Mouse (Mus musculus) liver, embryonic 12.5 days (tissue): ENCODE measurements around the gene Ccin. TPM values are rescaled to one million over a fixed set of nuclear protein-coding genes. Genes with fewer than 3 reads are reported as not detected.

Experiments used
- ATAC-seq: fragments of 200-750 bp; cut with Nextera tagmentation; 2 replicates; pipeline ENCODE4 v1.8.0; 2017; ENCODE audit warnings: moderate number of reproducible peaks, mild to moderate bottlenecking, moderate library complexity
- H3K27ac ChIP-seq: fragments of 300-500 bp; sonication (generic); 2 replicates; pipeline ENCODE4 v1.5.1; 2016; ENCODE audit warnings: mild to moderate bottlenecking
- H3K27me3 ChIP-seq: fragments of 300-500 bp; sonication (generic); replicated peaks from 2 replicates; pipeline ENCODE4 v1.6.1; 2016; ENCODE audit warnings: mild to moderate bottlenecking, moderate library complexity
- H3K36me3 ChIP-seq: fragments of 300-500 bp; sonication (generic); 2 replicates; pipeline ENCODE4 v1.6.1; 2016; ENCODE audit warnings: mild to moderate bottlenecking, moderate library complexity
- H3K4me1 ChIP-seq: fragments of 300-500 bp; sonication (generic); 2 replicates; pipeline ENCODE4 v1.6.1; 2016
- H3K4me2 ChIP-seq: fragments of 300-500 bp; sonication (generic); 2 replicates; pipeline ENCODE4 v1.6.1; 2016; ENCODE audit warnings: mild to moderate bottlenecking, moderate library complexity
- H3K4me3 ChIP-seq: fragments of 300-500 bp; sonication (generic); 2 replicates; pipeline ENCODE4 v1.5.1; 2016; ENCODE audit warnings: mild to moderate bottlenecking, moderate library complexity
- H3K9ac ChIP-seq: fragments of 300-500 bp; sonication (generic); 2 replicates; pipeline ENCODE4 v1.6.1; 2016; ENCODE audit warnings: mild to moderate bottlenecking, moderate library complexity
- H3K9me3 ChIP-seq: fragments of 300-500 bp; sonication (generic); replicated peaks from 2 replicates; pipeline ENCODE4 v1.6.1; 2016; ENCODE audit warnings: mild to moderate bottlenecking, moderate library complexity
- WGBS: fragments of 180-500 bp; shearing (Covaris S2); methylation state at CpG from one replicate; pipeline ENCODE4 v1.1.7; 2016; ENCODE audit not compliant: insufficient replicate concordance; 5-methylcytosine and 5-hydroxymethylcytosine counted together
- polyA plus RNA-seq: library from polyadenylated mRNA; unstranded; fragments of >200 nt; fragmentation: Nextera tagmentation; extraction: Ambion mirVana; gene quantifications from 2 replicates; pipeline ENCODE4 v1.2.1, GENCODE M21; 2016

Gene Ccin
- polyA plus RNA-seq, 1 experiment from 2014 or later: not detected

DNA sequence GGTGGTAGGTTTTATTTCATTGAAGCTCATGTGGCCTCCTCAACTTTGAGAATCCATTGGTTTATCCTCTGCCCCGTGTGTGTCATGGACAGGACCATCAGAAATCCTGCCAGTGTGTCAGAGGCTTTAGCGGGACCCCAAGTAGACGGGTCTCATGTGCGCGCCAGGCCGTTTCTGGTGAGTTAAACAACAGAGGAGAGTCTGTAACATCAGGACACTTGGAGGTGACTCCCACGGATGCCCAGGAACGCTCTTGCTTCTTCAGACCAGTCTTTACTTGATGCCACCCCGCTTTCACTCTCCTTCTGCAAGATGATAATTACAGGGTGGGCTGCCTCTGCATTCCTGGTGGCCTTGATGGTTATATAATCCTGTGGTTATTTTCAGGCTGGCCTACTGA lies 40.4 kb downstream of the Ccin start:
- peaks cover 6% of the 10 kb centered on the region; the same call in 1 of the 2 replicates for H3K4me1 ChIP-seq
- H3K4me3 ChIP-seq: no peak overlapping the region
- WGBS: 94% methylated on average over 9 of the region's 9 CpGs
- H3K36me3 ChIP-seq: peaks cover 100% of the 10 kb centered on the region
- no peak overlapping the region for H3K27ac ChIP-seq
- no peak for ATAC-seq
- H3K4me2 ChIP-seq: no peak overlapping the region
- H3K27me3 ChIP-seq: no peaks in the 10 kb centered on the region
- no peak overlapping the region for H3K9ac ChIP-seq
- no peaks in the 10 kb centered on the region for H3K9me3 ChIP-seq

- Histone ChIP-seq H3K27ac (no peak overlapping the region), H3K4me2 (no peak overlapping the region), H3K4me1 (peaks cover 7% of the 10 kb centered on the region), H3K36me3 (peaks cover 100% of the 10 kb centered on the region), H3K27me3 (no peaks in the 10 kb centered on the region), H3K9me3 (no peaks in the 10 kb centered on the region), H3K9ac (no peak overlapping the region), H3K4me3 (no peak overlapping the region)
- 90% methylated on average over 6 of the region's 6 CpGs for WGBS
- no peak for ATAC-seq
Measured at GRCm38 (mm10) chr4:44024241-44024640, 41.0 kb downstream of the Ccin start.

GRCm38 (mm10) chr4:44025570-44025969 lies 42.3 kb downstream of the Ccin start:
- ATAC-seq: no peak
- Histone ChIP-seq H3K9ac (no peak overlapping the region), H3K4me3 (no peak overlapping the region), H3K4me2 (no peak overlapping the region), H3K27me3 (no peaks in the 10 kb centered on the region), H3K36me3 (peaks cover 100% of the 10 kb centered on the region), H3K9me3 (no peaks in the 10 kb centered on the region), H3K27ac (no peak overlapping the region), H3K4me1 (peaks cover 19% of the 10 kb centered on the region)
- 87% methylated on average over 6 of the region's 6 CpGs for WGBS

GRCm38 (mm10) chr4:44028303-44029135 lies 45.2 kb downstream of the Ccin start:
- ATAC-seq: no peak
- Histone ChIP-seq H3K9ac (no peak overlapping the region), H3K4me3 (no peak overlapping the region), H3K36me3 (peaks cover 99% of the 10 kb centered on the region), H3K27ac (no peak overlapping the region), H3K9me3 (no peaks in the 10 kb centered on the region), H3K4me1 (peaks cover 19% of the 10 kb centered on the region), H3K27me3 (no peaks in the 10 kb centered on the region), H3K4me2 (no peak overlapping the region)
- 80% methylated on average over 16 of the region's 16 CpGs for WGBS

- ATAC-seq: no peak
- Histone ChIP-seq H3K4me1 (peaks cover 19% of the 10 kb centered on the region), H3K36me3 (peaks cover 97% of the 10 kb centered on the region), H3K27me3 (no peaks in the 10 kb centered on the region), H3K4me3 (no peak overlapping the region), H3K27ac (no peak overlapping the region), H3K4me2 (no peak overlapping the region), H3K9ac (no peak overlapping the region), H3K9me3 (no peaks in the 10 kb centered on the region)
- WGBS: 90% methylated on average over 15 of the region's 15 CpGs
Measured at GRCm38 (mm10) chr4:44029661-44030066, 46.4 kb downstream of the Ccin start.

GRCm38 (mm10) chr4:44031521-44031920 lies 48.2 kb downstream of the Ccin start:
- peaks cover 19% of the 10 kb centered on the region for H3K4me1 ChIP-seq
- 83% methylated on average over 5 of the region's 5 CpGs for WGBS
- no peak overlapping the region for H3K27ac ChIP-seq
- H3K36me3 ChIP-seq: peaks cover 96% of the 10 kb centered on the region
- no peak for ATAC-seq
- H3K27me3 ChIP-seq: no peaks in the 10 kb centered on the region
- no peak overlapping the region for H3K9ac ChIP-seq
- no peaks in the 10 kb centered on the region for H3K9me3 ChIP-seq
- no peak overlapping the region for H3K4me3 ChIP-seq
- no peak overlapping the region for H3K4me2 ChIP-seq

Other genes starting within 250 kb of the Ccin start
- not detected in 2 replicates for gene Olfr159, start 212.5 kb upstream of the Ccin start, polyA plus RNA-seq
- gene Olfr156, start 159.6 kb upstream of the Ccin start, polyA plus RNA-seq: not detected in 2 replicates
- gene Olfr157, start 143.3 kb upstream of the Ccin start, polyA plus RNA-seq: not detected in 2 replicates
- gene Olfr155, start 131.9 kb upstream of the Ccin start, polyA plus RNA-seq: not detected in 2 replicates
- 5.3 and 5.8 TPM in 2 replicates for gene Reck, start 108.0 kb upstream of the Ccin start, polyA plus RNA-seq
- 45.8 and 46.6 TPM in 2 replicates for gene Glipr2, start 26.1 kb upstream of the Ccin start, polyA plus RNA-seq
- gene Clta, start 21.0 kb downstream of the Ccin start, polyA plus RNA-seq: 169 and 172 TPM in 2 replicates
- 31.6 and 34.6 TPM in 2 replicates for gene Gne, start 100.7 kb downstream of the Ccin start, polyA plus RNA-seq